Mouse (Mus musculus) forebrain, embryonic 14.5 days (tissue): ENCODE results near the gene Nmnat3. TPM values are rescaled to one million over a fixed set of nuclear protein-coding genes. Genes with fewer than 3 reads are reported as not detected.
"Not testable (repeated sequence)": the region's sequence is repeated elsewhere in the genome, so short reads cannot be mapped to it uniquely, and the experiment has no call there.

Experiments used
- ATAC-seq: fragments of 200-750 bp; cut with Nextera tagmentation; 2 replicates; pipeline ENCODE4 v1.8.0; 2017; ENCODE audit warnings: mild to moderate bottlenecking, moderate library complexity
- DNase-seq: peaks from one replicate; pipeline ENCODE4 v3.0.0-alpha.2; 2015; ENCODE audit warnings: low spot score
- H3K27ac ChIP-seq: fragments of 300-500 bp; sonication (generic); 2 replicates; pipeline ENCODE4 v1.5.1; 2014; ENCODE audit warnings: low read depth, mild to moderate bottlenecking, control low read depth, low read length, moderate library complexity
- H3K27me3 ChIP-seq: fragments of 300-500 bp; sonication (generic); replicated peaks from 2 replicates; pipeline ENCODE4 v1.6.1; 2014; ENCODE audit warnings: low read length, control low read depth, mixed read lengths; ENCODE audit not compliant: control insufficient read depth, insufficient read depth
- H3K36me3 ChIP-seq: fragments of 300-500 bp; sonication (generic); 2 replicates; pipeline ENCODE4 v1.6.1; 2014; ENCODE audit warnings: low read length, control low read depth; ENCODE audit not compliant: control insufficient read depth, insufficient read depth
- H3K4me1 ChIP-seq: fragments of 300-500 bp; sonication (generic); 2 replicates; pipeline ENCODE4 v1.6.1; 2014; ENCODE audit warnings: antibody characterized with exemption, low read length, control low read depth; ENCODE audit not compliant: control insufficient read depth, insufficient read depth
- H3K4me2 ChIP-seq: fragments of 300-500 bp; sonication (generic); 2 replicates; pipeline ENCODE4 v1.6.1; 2014; ENCODE audit warnings: mild to moderate bottlenecking, control low read depth, low read length
- H3K4me3 ChIP-seq: fragments of 300-500 bp; sonication (generic); 2 replicates; pipeline ENCODE4 v1.5.1; 2014; ENCODE audit warnings: low read depth, low read length, control low read depth
- H3K9ac ChIP-seq: fragments of 300-500 bp; sonication (generic); 2 replicates; pipeline ENCODE4 v1.6.1; 2014; ENCODE audit warnings: mild to moderate bottlenecking, low read length, control low read depth, moderate library complexity
- H3K9me3 ChIP-seq: fragments of 300-500 bp; sonication (generic); replicated peaks from 2 replicates; pipeline ENCODE4 v1.6.1; 2016; ENCODE audit warnings: low read length, control low read depth, mixed read lengths; ENCODE audit not compliant: control insufficient read depth
- WGBS: fragments of 180-500 bp; shearing (Covaris S2); extraction: QIAGEN DNeasy Blood & Tissue Kit; methylation state at CpG from one replicate; pipeline ENCODE4 v1.1.7; 2014; 5-methylcytosine and 5-hydroxymethylcytosine counted together
- polyA plus RNA-seq: library from polyadenylated mRNA; unstranded; fragments of >200 nt; fragmentation: Nextera tagmentation; extraction: Ambion mirVana; gene quantifications from 2 replicates; pipeline ENCODE4 v1.2.1, GENCODE M21; 2014

The Nmnat3 gene
- 2.5 and 2.8 TPM in 2 replicates for polyA plus RNA-seq

DNA sequence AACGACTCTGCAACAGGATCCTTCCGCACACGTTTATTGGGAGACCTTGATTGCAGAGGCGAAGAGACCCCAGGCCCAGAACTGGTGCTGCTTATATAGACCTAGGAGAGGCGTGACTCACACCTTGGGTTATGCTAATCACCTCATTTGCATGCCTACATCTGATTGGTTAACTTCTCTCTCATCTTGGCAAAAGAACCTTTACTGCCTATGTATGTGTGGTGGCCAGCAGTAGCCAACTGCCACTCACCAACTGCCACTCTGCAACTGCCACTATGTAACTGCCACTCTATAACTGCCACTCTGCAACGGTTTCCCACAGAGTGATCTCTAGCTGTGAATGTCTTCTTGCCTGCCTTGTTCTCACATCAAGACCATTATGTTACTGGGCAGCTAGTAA, at the start of gene Nmnat3:
Nmnat3 (plus strand) TSS at position 301 of the 400 bp plus-strand sequence.
- whole genome bisulfite sequencing: 78% methylated on average over 6 of the region's 6 CpGs
- H3K27me3 ChIP-seq, H3K9ac ChIP-seq, DNase-seq, H3K4me3 ChIP-seq, H3K4me2 ChIP-seq, H3K27ac ChIP-seq, H3K9me3 ChIP-seq, H3K4me1 ChIP-seq, H3K36me3 ChIP-seq, ATAC-seq: not testable (repeated sequence)

DNA sequence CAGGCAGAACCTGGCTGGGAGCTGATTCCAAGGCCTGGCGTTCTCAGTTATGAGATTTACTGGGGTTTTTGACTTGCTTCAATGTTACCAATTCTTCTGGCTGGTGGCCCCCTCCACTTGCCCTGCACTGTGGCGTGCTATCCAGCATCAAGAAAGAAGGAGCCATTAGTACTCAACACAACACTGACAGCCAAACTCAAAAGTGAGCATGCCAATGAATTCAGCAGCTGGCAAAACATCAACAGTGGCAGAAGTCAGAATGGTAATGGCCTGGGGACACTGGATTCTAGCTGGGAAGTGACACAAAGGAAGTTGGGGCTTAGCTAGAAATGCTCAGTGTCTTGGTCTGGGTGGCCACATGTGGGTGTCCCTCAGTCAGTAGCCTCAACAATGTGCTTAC, 43.8 kb upstream of the Nmnat3 start:
- no peak overlapping the region for H3K27ac ChIP-seq
- DNase-seq: no peak
- no peaks in the 10 kb centered on the region for H3K4me1 ChIP-seq
- no peaks in the 10 kb centered on the region for H3K27me3 ChIP-seq
- WGBS: 82% methylated on average over 2 of the region's 2 CpGs
- H3K9me3 ChIP-seq: no peaks in the 10 kb centered on the region
- ATAC-seq: no peak
- H3K4me3 ChIP-seq: no peak overlapping the region
- no peak overlapping the region for H3K9ac ChIP-seq
- no peaks in the 10 kb centered on the region for H3K36me3 ChIP-seq
- no peak overlapping the region for H3K4me2 ChIP-seq

DNA sequence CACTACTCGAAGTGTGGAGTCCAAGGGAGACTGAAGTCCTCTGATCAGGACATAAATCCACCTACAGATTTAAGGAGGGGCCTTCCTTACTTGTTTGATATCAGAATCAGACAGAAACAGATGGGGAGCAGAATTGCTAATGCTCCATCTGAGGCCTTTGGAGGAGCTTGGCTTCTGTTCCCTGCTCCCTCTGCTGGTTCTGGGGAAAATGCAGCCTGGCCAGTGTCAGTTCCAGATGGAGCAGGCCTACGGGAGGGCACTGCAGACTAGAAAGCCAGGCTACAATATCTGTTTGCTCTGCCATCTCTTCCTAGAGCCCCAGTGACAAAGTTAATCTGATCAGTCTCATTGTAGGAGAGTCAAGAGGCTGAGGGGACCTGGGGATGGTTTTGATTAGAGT, 43.0 kb upstream of the Nmnat3 start:
- WGBS: 56% methylated on average over 2 of the region's 2 CpGs
- Histone ChIP-seq H3K27ac (no peak overlapping the region), H3K9me3 (no peaks in the 10 kb centered on the region), H3K36me3 (no peaks in the 10 kb centered on the region), H3K27me3 (no peaks in the 10 kb centered on the region), H3K4me1 (no peaks in the 10 kb centered on the region), H3K4me2 (no peak overlapping the region), H3K9ac (no peak overlapping the region), H3K4me3 (no peak overlapping the region)
- peak; percentile 82 for DNase-seq
- peak; percentile 78 for ATAC-seq

DNA sequence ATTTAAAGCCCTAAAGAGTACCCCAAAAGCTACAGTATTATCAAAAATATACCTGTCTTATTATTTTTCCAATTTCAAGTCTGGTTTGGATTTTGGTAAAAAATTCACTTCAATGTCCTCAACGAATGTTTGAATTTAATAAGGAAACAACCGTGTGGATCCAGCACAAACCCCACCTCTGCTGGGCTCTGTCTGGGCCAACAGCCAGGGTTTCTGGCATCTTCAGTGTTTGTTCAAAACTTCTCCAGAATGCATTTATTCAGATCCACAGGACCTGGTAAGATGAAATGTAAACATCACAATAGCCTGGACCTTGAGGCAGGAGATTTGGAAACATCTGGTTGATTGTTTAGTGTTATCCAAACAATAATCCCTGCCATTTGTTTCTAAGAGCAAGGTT, 42.0 kb upstream of the Nmnat3 start:
- H3K27ac ChIP-seq: no peak overlapping the region

DNA sequence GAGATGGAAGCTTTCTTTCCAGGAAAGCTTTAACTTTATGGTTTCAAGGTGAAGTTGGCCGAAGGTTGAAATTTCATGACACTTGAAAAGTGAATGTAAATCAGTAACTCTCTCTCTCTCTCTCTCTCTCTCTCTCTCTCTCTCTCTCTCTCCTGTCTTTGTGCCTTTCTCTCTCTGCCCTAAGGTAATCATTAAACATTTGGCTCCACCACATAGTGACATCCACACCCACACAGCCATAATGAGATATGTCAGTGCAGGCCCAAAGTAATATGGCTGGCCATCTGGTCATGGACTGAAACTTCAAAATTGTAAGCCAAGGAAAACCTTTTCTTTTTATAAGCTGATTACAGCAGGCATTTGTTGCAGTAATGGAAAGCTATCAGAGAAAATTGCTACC, 40.9 kb upstream of the Nmnat3 start:
- 96% methylated on average over 1 of the region's 1 CpGs for WGBS
- Histone ChIP-seq H3K36me3 (no peaks in the 10 kb centered on the region), H3K9ac (no peak overlapping the region), H3K27ac (no peak overlapping the region), H3K4me2 (no peak overlapping the region), H3K9me3 (no peaks in the 10 kb centered on the region), H3K27me3 (no peaks in the 10 kb centered on the region), H3K4me3 (no peak overlapping the region), H3K4me1 (no peaks in the 10 kb centered on the region)
- no peak for DNase-seq
- no peak for ATAC-seq

More for the DNA sequence above, 42.0 kb upstream of the Nmnat3 start:
- Histone ChIP-seq H3K4me1 (no peaks in the 10 kb centered on the region), H3K4me2 (no peak overlapping the region), H3K27me3 (no peaks in the 10 kb centered on the region), H3K9ac (no peak overlapping the region), H3K9me3 (no peaks in the 10 kb centered on the region), H3K36me3 (no peaks in the 10 kb centered on the region), H3K4me3 (no peak overlapping the region)
- ATAC-seq (no peak), DNase-seq (no peak)
- 71% methylated on average over 2 of the region's 2 CpGs for WGBS

DNA sequence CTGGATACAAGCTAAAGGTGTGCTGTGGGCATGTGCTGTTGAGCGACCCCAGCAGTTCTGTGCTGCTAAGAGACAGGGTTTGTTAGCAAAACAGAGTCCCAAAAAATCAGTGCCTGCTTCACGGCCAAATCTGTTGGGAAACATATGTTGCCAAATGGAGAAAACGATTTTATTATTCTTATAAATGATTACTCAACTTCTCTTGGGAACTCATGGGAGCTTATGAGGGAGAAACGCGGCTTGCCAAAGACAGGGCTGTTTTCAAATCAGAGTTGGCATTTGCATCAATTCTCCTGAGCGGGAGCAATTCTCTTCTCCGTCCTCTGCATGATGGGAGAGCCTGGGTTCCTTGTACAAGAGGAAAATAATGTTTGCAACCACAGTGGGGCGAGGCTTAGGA, 27.0 kb upstream of the Nmnat3 start:
- ATAC-seq (no peak), DNase-seq (no peak)
- Histone ChIP-seq H3K27me3 (no peaks in the 10 kb centered on the region), H3K4me2 (no peak overlapping the region), H3K9ac (no peak overlapping the region), H3K36me3 (no peaks in the 10 kb centered on the region), H3K4me3 (no peak overlapping the region), H3K4me1 (no peaks in the 10 kb centered on the region), H3K27ac (no peak overlapping the region), H3K9me3 (no peaks in the 10 kb centered on the region)
- WGBS: 87% methylated on average over 8 of the region's 8 CpGs

DNA sequence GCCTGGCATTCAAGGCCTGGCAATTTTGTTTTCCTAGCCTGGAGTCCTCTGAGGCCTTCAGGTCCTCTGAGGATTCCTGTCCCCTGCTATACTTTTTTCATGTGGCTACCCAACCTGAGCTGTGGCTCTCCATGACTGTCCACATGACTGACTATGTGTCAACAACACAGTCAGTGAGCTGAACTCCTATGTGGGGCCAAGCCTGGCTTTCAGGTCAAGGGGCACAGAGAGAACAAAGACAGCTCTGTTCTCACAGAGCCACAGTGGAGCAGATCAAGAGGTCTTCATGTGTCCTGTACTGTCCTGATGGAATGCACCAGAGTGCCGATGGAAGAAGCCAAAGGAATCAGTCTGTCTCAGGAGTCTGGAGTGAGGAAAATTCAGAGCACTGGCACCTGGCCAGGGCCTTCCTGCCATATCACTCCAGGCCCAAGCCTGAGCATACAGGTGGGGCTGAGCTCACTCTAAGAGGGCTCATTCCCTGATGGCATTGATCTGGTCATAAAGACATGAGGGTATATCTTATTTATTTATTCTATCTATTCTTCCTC, 25.7 kb upstream of the Nmnat3 start:
- Histone ChIP-seq H3K9ac (no peak overlapping the region), H3K9me3 (no peaks in the 10 kb centered on the region)

DNA sequence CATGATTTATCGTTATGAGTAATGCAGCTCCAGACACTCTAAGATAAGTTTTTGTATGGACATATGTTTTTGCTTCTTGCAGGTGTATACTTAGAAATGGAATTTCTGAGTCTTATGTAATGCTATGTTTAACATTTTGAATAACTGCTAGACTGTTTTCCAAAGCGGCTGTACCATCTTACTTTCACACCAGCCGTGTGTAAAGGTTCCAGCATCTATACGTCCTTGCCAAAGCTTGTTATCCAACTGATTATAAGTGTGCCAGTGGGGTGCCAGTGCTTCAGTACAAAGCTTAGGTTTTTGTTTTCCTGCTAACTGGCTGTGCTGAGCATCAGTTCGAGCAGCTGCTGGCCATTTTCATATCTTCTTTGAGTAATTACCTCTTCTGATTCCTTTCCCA, 22.3 kb upstream of the Nmnat3 start:
- peak; percentile 49 for DNase-seq

More for the DNA sequence above, 25.7 kb upstream of the Nmnat3 start:
- H3K4me2 ChIP-seq: no peak overlapping the region
- H3K36me3 ChIP-seq: no peaks in the 10 kb centered on the region
- no peak for ATAC-seq
- 36% methylated on average over 1 of the region's 1 CpGs for WGBS
- H3K4me1 ChIP-seq: no peaks in the 10 kb centered on the region
- DNase-seq: no peak
- H3K27ac ChIP-seq: no peak overlapping the region
- H3K4me3 ChIP-seq: no peak overlapping the region
- no peaks in the 10 kb centered on the region for H3K27me3 ChIP-seq

DNA sequence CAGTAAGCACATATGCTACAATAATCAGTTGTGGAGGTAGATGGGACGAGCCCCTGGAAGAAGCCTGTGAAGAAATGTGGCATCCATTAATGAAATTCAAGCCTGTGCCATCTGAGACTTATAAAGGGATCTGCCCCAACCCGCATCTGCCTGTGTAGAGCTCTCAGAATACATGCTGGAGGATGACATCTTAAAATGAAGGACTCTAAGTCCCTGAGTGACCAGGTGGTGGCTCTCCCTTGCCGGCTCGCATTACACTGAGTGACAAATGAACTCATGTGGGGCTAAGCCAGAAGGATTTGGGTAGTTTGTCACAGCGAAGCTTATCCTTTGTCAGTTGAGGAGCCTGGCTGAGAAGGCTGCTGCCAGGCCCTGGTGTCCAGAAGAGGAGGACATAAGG, 14.5 kb upstream of the Nmnat3 start:
- DNase-seq: no peak
- Histone ChIP-seq H3K4me2 (no peak overlapping the region), H3K9ac (no peak overlapping the region), H3K36me3 (no peaks in the 10 kb centered on the region), H3K4me3 (no peak overlapping the region), H3K4me1 (no peaks in the 10 kb centered on the region), H3K9me3 (no peaks in the 10 kb centered on the region), H3K27me3 (no peaks in the 10 kb centered on the region), H3K27ac (no peak overlapping the region)
- ATAC-seq: no peak
- WGBS: 78% methylated on average over 5 of the region's 5 CpGs

More for the DNA sequence above, 22.3 kb upstream of the Nmnat3 start:
- ATAC-seq: no peak
- Histone ChIP-seq H3K9ac (no peak overlapping the region), H3K9me3 (no peaks in the 10 kb centered on the region), H3K36me3 (no peaks in the 10 kb centered on the region), H3K27me3 (no peaks in the 10 kb centered on the region), H3K4me3 (no peak overlapping the region), H3K27ac (no peak overlapping the region), H3K4me2 (no peak overlapping the region), H3K4me1 (no peaks in the 10 kb centered on the region)
- WGBS: 45% methylated on average over 5 of the region's 5 CpGs
